Mouse (Mus musculus): ENCODE measurements around the gene Kif6. TPM values are rescaled to one million over a fixed set of nuclear protein-coding genes. Genes with fewer than 3 reads are reported as not detected.
A peak's percentile ranks its signal among the peaks of the same experiment; 100 is the strongest.

Gene Kif6
- polyA plus RNA-seq, 1 experiment from 2014 or later = 4.8 TPM

GRCm38 (mm10) chr17:49890861-49891260 is 275.9 kb downstream of the Kif6 start:
- DNase-seq = no peak
- WGBS = 82% methylated on average over 16 of the region's 16 CpGs
- Histone ChIP-seq H3K4me2 (no peak overlapping the region), H3K9ac (no peak overlapping the region), H3K36me3 (ENCODE audit: insufficient read depth) (no peaks in the 10 kb centered on the region), H3K4me3 (ENCODE audit: low read depth, low read length) (no peak overlapping the region), H3K27me3 (ENCODE audit: insufficient read depth, low read length) (no peaks in the 10 kb centered on the region), H3K4me1 (ENCODE audit: insufficient read depth) (no peaks in the 10 kb centered on the region), H3K27ac (ENCODE audit: low read depth) (no peak overlapping the region), H3K9me3 (ENCODE audit: low read depth, low read length) (no peaks in the 10 kb centered on the region)
- no peak for TF ChIP-seq CTCF (IDR thresholded peaks at IDR 0.05; ENCODE audit: low read depth)
- no peak for ATAC-seq (ENCODE audit: insufficient read depth)

DNA sequence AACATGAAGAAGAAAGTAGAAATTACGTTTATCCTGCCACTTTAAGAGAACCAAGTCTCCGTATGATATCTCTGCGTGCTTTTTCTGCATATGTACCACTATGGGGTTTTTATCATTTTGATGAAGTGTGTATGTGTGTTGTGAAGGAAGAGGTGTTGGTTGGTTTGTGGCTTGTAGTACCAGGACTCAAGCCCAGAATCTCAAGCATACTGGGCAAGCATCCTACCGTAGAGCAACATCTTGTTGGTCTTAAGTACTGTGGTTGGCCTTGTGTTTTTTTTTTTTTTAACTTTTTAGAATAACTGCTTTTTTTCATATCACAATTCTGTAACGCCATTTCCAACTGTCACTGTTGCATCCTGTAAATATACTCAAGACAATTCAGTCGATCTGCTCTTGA is 277.5 kb downstream of the Kif6 start:
- ATAC-seq (ENCODE audit: insufficient read depth) (no peak), DNase-seq (no peak)
- H3K9ac ChIP-seq = no peak overlapping the region
- no peak overlapping the region for H3K4me2 ChIP-seq
- H3K9me3 ChIP-seq (ENCODE audit: low read depth, low read length) = no peaks in the 10 kb centered on the region
- no peaks in the 10 kb centered on the region for H3K36me3 ChIP-seq (ENCODE audit: insufficient read depth)
- H3K27ac ChIP-seq (ENCODE audit: low read depth) = no peak overlapping the region
- TF ChIP-seq CTCF (IDR thresholded peaks at IDR 0.05; ENCODE audit: low read depth) = no peak
- no peaks in the 10 kb centered on the region for H3K4me1 ChIP-seq (ENCODE audit: insufficient read depth)
- no peak overlapping the region for H3K4me3 ChIP-seq (ENCODE audit: low read depth, low read length)
- H3K27me3 ChIP-seq (ENCODE audit: insufficient read depth, low read length) = no peaks in the 10 kb centered on the region
- 78% methylated on average over 6 of the region's 6 CpGs for WGBS

GRCm38 (mm10) chr17:49894471-49894870 is 279.5 kb downstream of the Kif6 start:
- H3K36me3 ChIP-seq (ENCODE audit: insufficient read depth) = no peaks in the 10 kb centered on the region
- DNase-seq (no peak), ATAC-seq (ENCODE audit: insufficient read depth) (no peak)
- no peak overlapping the region for H3K4me3 ChIP-seq (ENCODE audit: low read depth, low read length)
- H3K27ac ChIP-seq (ENCODE audit: low read depth) = no peak overlapping the region
- H3K4me2 ChIP-seq = no peak overlapping the region
- no peak overlapping the region for H3K9ac ChIP-seq
- H3K4me1 ChIP-seq (ENCODE audit: insufficient read depth) = no peaks in the 10 kb centered on the region
- no peaks in the 10 kb centered on the region for H3K9me3 ChIP-seq (ENCODE audit: low read depth, low read length)
- WGBS = 43% methylated on average over 6 of the region's 6 CpGs
- no peak for TF ChIP-seq CTCF (IDR thresholded peaks at IDR 0.05; ENCODE audit: low read depth)
- H3K27me3 ChIP-seq (ENCODE audit: insufficient read depth, low read length) = no peaks in the 10 kb centered on the region; the same call in 1 of the 2 replicates

DNA sequence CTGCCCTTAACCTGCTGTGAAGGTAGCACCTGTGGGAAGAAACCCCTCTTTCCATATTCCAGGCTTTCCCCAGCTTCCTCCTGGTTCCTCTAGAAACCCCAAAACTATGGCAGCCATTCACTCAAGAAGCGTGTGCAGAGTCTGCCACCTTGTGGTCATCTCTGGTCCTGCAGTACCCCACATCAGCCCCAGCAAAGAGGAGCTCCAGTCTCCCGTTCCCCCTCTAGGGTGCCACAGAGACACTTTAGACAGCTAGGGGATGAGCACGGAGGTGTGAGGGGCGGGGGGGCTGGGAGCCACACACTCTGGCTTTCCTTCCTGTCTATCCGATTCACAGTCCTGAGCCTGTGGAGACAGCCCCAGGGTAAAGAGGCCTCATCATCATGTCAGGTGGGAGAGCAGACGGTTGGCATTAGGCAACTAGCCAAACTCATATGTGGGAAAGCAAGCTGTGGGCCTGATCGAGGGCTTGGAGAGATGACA is 284.0 kb downstream of the Kif6 start:
- peak; percentile 99 for TF ChIP-seq CTCF (IDR thresholded peaks at IDR 0.05; ENCODE audit: low read depth)
- 0 out of 2 replicates have a peak, but pooled peaks have one; percentile 44 for ATAC-seq (ENCODE audit: insufficient read depth)
- no peak overlapping the region for H3K4me3 ChIP-seq (ENCODE audit: low read depth, low read length)
- H3K9me3 ChIP-seq (ENCODE audit: low read depth, low read length) = no peaks in the 10 kb centered on the region
- no peak overlapping the region for H3K4me2 ChIP-seq
- no peak overlapping the region for H3K9ac ChIP-seq
- no peak overlapping the region for H3K27ac ChIP-seq (ENCODE audit: low read depth)
- WGBS = 9% methylated on average over 7 of the region's 7 CpGs
- H3K27me3 ChIP-seq (ENCODE audit: insufficient read depth, low read length) = peaks cover 3% of the 10 kb centered on the region; the same call in 1 of the 2 replicates
- peak; percentile 94 for DNase-seq
- H3K4me1 ChIP-seq (ENCODE audit: insufficient read depth) = no peaks in the 10 kb centered on the region
- no peaks in the 10 kb centered on the region for H3K36me3 ChIP-seq (ENCODE audit: insufficient read depth)

DNA sequence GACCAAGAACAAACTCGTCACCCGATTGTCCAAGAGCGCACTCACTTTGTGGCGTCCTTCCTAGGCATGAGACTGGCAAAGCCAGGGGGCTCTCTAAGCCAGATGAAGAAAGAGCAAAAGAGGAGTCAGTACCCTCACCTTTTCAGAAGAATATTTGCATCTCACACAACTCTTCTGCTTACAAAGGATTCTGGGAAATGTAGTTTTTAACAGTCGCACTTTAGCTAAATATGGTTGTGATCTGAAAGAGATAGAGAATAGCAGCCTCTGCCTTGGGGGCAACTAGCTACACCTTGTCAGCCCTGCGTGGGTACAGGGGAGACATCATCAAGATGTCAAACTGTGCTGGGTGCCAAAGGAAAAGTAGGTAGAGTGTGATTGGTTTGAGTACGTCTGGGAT is 287.7 kb downstream of the Kif6 start:
- 83% methylated on average over 7 of the region's 7 CpGs for WGBS
- Histone ChIP-seq H3K9me3 (ENCODE audit: low read depth, low read length) (no peaks in the 10 kb centered on the region), H3K27me3 (ENCODE audit: insufficient read depth, low read length) (peaks cover 3% of the 10 kb centered on the region; the same call in 1 of the 2 replicates), H3K36me3 (ENCODE audit: insufficient read depth) (no peaks in the 10 kb centered on the region), H3K4me1 (ENCODE audit: insufficient read depth) (no peaks in the 10 kb centered on the region), H3K27ac (ENCODE audit: low read depth) (no peak overlapping the region), H3K4me2 (no peak overlapping the region), H3K9ac (no peak overlapping the region), H3K4me3 (ENCODE audit: low read depth, low read length) (no peak overlapping the region)
- ATAC-seq (ENCODE audit: insufficient read depth) (no peak), DNase-seq (no peak)
- no peak for TF ChIP-seq CTCF (IDR thresholded peaks at IDR 0.05; ENCODE audit: low read depth)

GRCm38 (mm10) chr17:49923429-49923828 is 308.5 kb downstream of the Kif6 start:
- Histone ChIP-seq H3K4me1 (ENCODE audit: insufficient read depth) (no peaks in the 10 kb centered on the region), H3K9ac (no peak overlapping the region), H3K36me3 (ENCODE audit: insufficient read depth) (no peaks in the 10 kb centered on the region), H3K4me3 (ENCODE audit: low read depth, low read length) (no peak overlapping the region), H3K9me3 (ENCODE audit: low read depth, low read length) (no peaks in the 10 kb centered on the region), H3K27ac (ENCODE audit: low read depth) (no peak overlapping the region), H3K27me3 (ENCODE audit: insufficient read depth, low read length) (no peaks in the 10 kb centered on the region), H3K4me2 (no peak overlapping the region)
- ATAC-seq (ENCODE audit: insufficient read depth) (peak; percentile 73; the same call in 1 of the 2 replicates), DNase-seq (no peak)
- 59% methylated on average over 4 of the region's 4 CpGs for WGBS
- TF ChIP-seq CTCF (IDR thresholded peaks at IDR 0.05; ENCODE audit: low read depth) = no peak

DNA sequence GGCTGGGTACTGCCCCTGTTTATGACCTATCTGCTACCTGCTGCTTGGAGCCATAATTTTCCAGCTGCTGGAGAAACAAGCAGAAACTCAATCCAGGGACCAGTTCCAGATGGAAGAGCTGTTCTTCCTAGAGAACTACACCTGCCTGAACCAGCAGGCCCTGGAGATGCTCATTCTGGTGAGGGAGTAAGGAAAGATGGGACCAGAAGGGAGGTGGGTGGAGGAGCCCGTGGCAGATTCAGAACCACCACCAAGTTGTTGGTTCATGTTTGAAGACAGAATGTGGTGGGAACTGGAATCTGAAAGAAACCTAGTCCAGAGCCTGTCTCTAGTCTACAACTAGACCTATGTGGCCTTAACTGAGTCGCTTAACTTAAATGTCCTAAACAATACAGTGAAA is 312.7 kb downstream of the Kif6 start:
- ATAC-seq (ENCODE audit: insufficient read depth) (no peak), DNase-seq (no peak)
- Histone ChIP-seq H3K27ac (ENCODE audit: low read depth) (no peak overlapping the region), H3K4me3 (ENCODE audit: low read depth, low read length) (no peak overlapping the region), H3K27me3 (ENCODE audit: insufficient read depth, low read length) (no peaks in the 10 kb centered on the region), H3K36me3 (ENCODE audit: insufficient read depth) (no peaks in the 10 kb centered on the region), H3K4me2 (no peak overlapping the region), H3K9me3 (ENCODE audit: low read depth, low read length) (no peaks in the 10 kb centered on the region), H3K4me1 (ENCODE audit: insufficient read depth) (no peaks in the 10 kb centered on the region), H3K9ac (no peak overlapping the region)
- no peak for TF ChIP-seq CTCF (IDR thresholded peaks at IDR 0.05; ENCODE audit: low read depth)
- WGBS = 80% methylated on average over 2 of the region's 2 CpGs

- H3K4me1 ChIP-seq (ENCODE audit: insufficient read depth) = no peaks in the 10 kb centered on the region
- DNase-seq = no peak
These were observed 318.9 kb downstream of the Kif6 start for GRCm38 (mm10) chr17:49933806-49934205.

More at GRCm38 (mm10) chr17:49933806-49934205, 318.9 kb downstream of the Kif6 start:
- Histone ChIP-seq H3K27me3 (ENCODE audit: insufficient read depth, low read length) (no peaks in the 10 kb centered on the region), H3K4me3 (ENCODE audit: low read depth, low read length) (no peak overlapping the region), H3K9ac (no peak overlapping the region), H3K9me3 (ENCODE audit: low read depth, low read length) (no peaks in the 10 kb centered on the region), H3K36me3 (ENCODE audit: insufficient read depth) (no peaks in the 10 kb centered on the region), H3K4me2 (no peak overlapping the region), H3K27ac (ENCODE audit: low read depth) (no peak overlapping the region)
- no peak for ATAC-seq (ENCODE audit: insufficient read depth)
- no peak for TF ChIP-seq CTCF (IDR thresholded peaks at IDR 0.05; ENCODE audit: low read depth)
- WGBS = 53% methylated on average over 3 of the region's 3 CpGs

All from lung, embryonic 14.5 days (tissue).